ENCODE assay signal across 17 mouse cellular contexts in genomic region chr4:134581365-134581764, GRCm38 (mm10). TPM values are rescaled to one million over a fixed set of nuclear protein-coding genes. Genes with fewer than 3 reads are reported as not detected.
A peak's percentile ranks its signal among the peaks of the same experiment; 100 is the strongest.
DNase-seq lines count a peak whose midpoint lies in the region; ATAC-seq and TF ChIP-seq lines count a peak whose summit lies in the region.
"Had no signal": no experiment of that assay in that cellular context is flagged by ENCODE, and none has a peak within 500 bp of the region (broad histone marks: within the 10 kb centered on the region; RNA-seq: fewer than 3 reads in every experiment).

No protein-coding gene starts in this region.

- H3K9me3 ChIP-seq in limb, embryonic 15.5 days = no peaks in the 10 kb centered on the region
- no peaks in the 10 kb centered on the region for H3K9me3 ChIP-seq in limb, embryonic 10.5 days (replicated peaks)
- no peaks in the 10 kb centered on the region for H3K9me3 ChIP-seq in forebrain, embryonic 14.5 days (replicated peaks; ENCODE audit: control insufficient read depth, low read length)
- no peaks in the 10 kb centered on the region for H3K9me3 ChIP-seq in hindbrain, postnatal 0 days (ENCODE audit: low read length)
- H3K9me3 ChIP-seq: heart, embryonic 15.5 days; lung, embryonic 15.5 days; megakaryocyte, embryonic 14.5 days had no signal

- no peaks in the 10 kb centered on the region for H3K36me3 ChIP-seq in limb, embryonic 15.5 days
- H3K36me3 ChIP-seq in limb, embryonic 10.5 days = no peaks in the 10 kb centered on the region
- H3K36me3 ChIP-seq in forebrain, embryonic 14.5 days (ENCODE audit: control insufficient read depth, insufficient read depth, low read length) = no peaks in the 10 kb centered on the region
- H3K36me3 ChIP-seq in hindbrain, postnatal 0 days (ENCODE audit: insufficient read depth, low read length) = no peaks in the 10 kb centered on the region
- H3K36me3 ChIP-seq: heart, embryonic 15.5 days; lung, embryonic 15.5 days had no signal

- 0 out of 2 replicates have a peak overlapping the region, but pooled peaks have one; percentile 3 for H3K27ac ChIP-seq in limb, embryonic 15.5 days
- no peak overlapping the region for H3K27ac ChIP-seq in limb, embryonic 10.5 days
- peak overlapping the region; percentile 75 for H3K27ac ChIP-seq in forebrain, embryonic 14.5 days (ENCODE audit: low read depth, low read length)
- H3K27ac ChIP-seq in hindbrain, postnatal 0 days = peak overlapping the region; percentile 65; the same call in 1 of the 2 replicates
- H3K27ac ChIP-seq: heart, embryonic 15.5 days; lung, embryonic 15.5 days had no signal

- H3K4me1 ChIP-seq in limb, embryonic 15.5 days = peaks cover 35% of the 10 kb centered on the region
- H3K4me1 ChIP-seq in limb, embryonic 10.5 days = peaks cover 25% of the 10 kb centered on the region
- peaks cover 19% of the 10 kb centered on the region for H3K4me1 ChIP-seq in forebrain, embryonic 14.5 days (ENCODE audit: control insufficient read depth, insufficient read depth, low read length)
- H3K4me1 ChIP-seq in hindbrain, postnatal 0 days (ENCODE audit: insufficient read depth, low read length) = 0 out of 2 replicates have a peak, but pooled peaks cover 12% of the 10 kb centered on the region
- H3K4me1 ChIP-seq: megakaryocyte, embryonic 14.5 days had no signal

- 0 out of 2 replicates have a peak overlapping the region, but pooled peaks have one; percentile 2 for H3K9ac ChIP-seq in limb, embryonic 15.5 days
- 0 out of 2 replicates have a peak overlapping the region, but pooled peaks have one; percentile 1 for H3K9ac ChIP-seq in forebrain, embryonic 14.5 days (ENCODE audit: low read length)
- no peak overlapping the region for H3K9ac ChIP-seq in hindbrain, postnatal 0 days (replicated peaks; ENCODE audit: low read length)
- H3K9ac ChIP-seq: heart, embryonic 15.5 days; lung, embryonic 15.5 days had no signal

- no peak for TF ChIP-seq CTCF in hindbrain, postnatal 0 days (IDR thresholded peaks at IDR 0.05; ENCODE audit: low read depth)

- peak; percentile 70 to 80 for DNase-seq in cerebellum, postnatal 10 days
- DNase-seq in cerebellum, adult 9-11 months = no peak
- no peak for DNase-seq in limb, embryonic 10.5 days (ENCODE audit: low spot score)
- DNase-seq in forebrain, embryonic 14.5 days (ENCODE audit: low spot score) = peak; percentile 39
- DNase-seq in hindbrain, postnatal 0 days (ENCODE audit: low spot score) = peak; percentile 40
- DNase-seq in ovary, postnatal 10 days (ENCODE audit: low spot score) = no peak
- DNase-seq in embryo, embryonic 10 days (ENCODE audit: low spot score) = no peak
- DNase-seq: adrenal gland, postnatal 10 days; cerebellum, adult 9-10 months; gastrocnemius, postnatal 36 days; kidney, adult 9 months; thymus, adult 18-20 months had no signal

- no peak overlapping the region for H3K4me3 ChIP-seq in limb, embryonic 15.5 days
- no peak overlapping the region for H3K4me3 ChIP-seq in limb, embryonic 10.5 days
- no peak overlapping the region for H3K4me3 ChIP-seq in forebrain, embryonic 14.5 days (ENCODE audit: low read depth, low read length)
- H3K4me3 ChIP-seq in hindbrain, postnatal 0 days (ENCODE audit: low read length) = no peak overlapping the region
- H3K4me3 ChIP-seq: heart, embryonic 15.5 days; lung, embryonic 15.5 days; megakaryocyte, embryonic 14.5 days had no signal

- ATAC-seq in limb, embryonic 15.5 days (ENCODE audit: insufficient number of reproducible peaks, low FRiP score, low TSS enrichment, low read depth) = no peak
- no peak for ATAC-seq in forebrain, embryonic 14.5 days
- 0 out of 2 replicates have a peak, but pooled peaks have one; percentile 41 for ATAC-seq in hindbrain, postnatal 0 days

- WGBS in limb, embryonic 15.5 days = 53% methylated on average over 8 of the region's 8 CpGs
- 67% methylated on average over 8 of the region's 8 CpGs for WGBS in limb, embryonic 10.5 days
- 53% methylated on average over 8 of the region's 8 CpGs for WGBS in forebrain, embryonic 14.5 days
- WGBS in hindbrain, postnatal 0 days = 46% methylated on average over 8 of the region's 8 CpGs

- H3K27me3 ChIP-seq in limb, embryonic 15.5 days = no peaks in the 10 kb centered on the region
- peaks cover 13% of the 10 kb centered on the region; the same call in 1 of the 2 replicates for H3K27me3 ChIP-seq in limb, embryonic 10.5 days (ENCODE audit: low read depth, poor library complexity, severe bottlenecking)
- H3K27me3 ChIP-seq in forebrain, embryonic 14.5 days (replicated peaks; ENCODE audit: control insufficient read depth, insufficient read depth, low read length) = no peaks in the 10 kb centered on the region
- no peaks in the 10 kb centered on the region for H3K27me3 ChIP-seq in hindbrain, postnatal 0 days (ENCODE audit: insufficient read depth, low read length)
- H3K27me3 ChIP-seq: heart, embryonic 15.5 days; lung, embryonic 15.5 days had no signal

- no peak overlapping the region for H3K4me2 ChIP-seq in limb, embryonic 15.5 days
- H3K4me2 ChIP-seq in forebrain, embryonic 14.5 days (ENCODE audit: low read length) = no peak overlapping the region
- H3K4me2 ChIP-seq in hindbrain, postnatal 0 days (ENCODE audit: low read depth, low read length) = no peak overlapping the region
- H3K4me2 ChIP-seq: heart, embryonic 15.5 days; liver, embryonic 11.5 days; lung, embryonic 15.5 days had no signal

RNA-seq across cellular contexts. Expression of gene Selenon, which starts 29.4 kb away (rescaled TPM):
- polyA plus RNA-seq in limb, embryonic 15.5 days (2015; fragmentation: Nextera tagmentation; extraction: Ambion mirVana) = 17.2 and 21.9 TPM in 2 replicates
- polyA plus RNA-seq in limb, embryonic 10.5 days (2016; fragmentation: Nextera tagmentation; extraction: Ambion mirVana) = 10.9 and 13.4 TPM in 2 replicates
- 10.2 and 12.4 TPM in 2 replicates for polyA plus RNA-seq in forebrain, embryonic 14.5 days (2014; fragmentation: Nextera tagmentation; extraction: Ambion mirVana)
- total RNA-seq in hindbrain, postnatal 0 days (2014; rRNA removed) = 30.4 and 32.7 TPM in 2 replicates
- 10.0 and 11.3 TPM in 2 replicates for polyA plus RNA-seq in hindbrain, postnatal 0 days (2015; fragmentation: Nextera tagmentation; extraction: Ambion mirVana)

RNA-seq across cellular contexts. Expression of gene Mtfr1l, which starts 46.2 kb away (rescaled TPM):
- polyA plus RNA-seq in limb, embryonic 15.5 days (2015; fragmentation: Nextera tagmentation; extraction: Ambion mirVana) = 105 and 114 TPM in 2 replicates
- polyA plus RNA-seq in limb, embryonic 10.5 days (2016; fragmentation: Nextera tagmentation; extraction: Ambion mirVana) = 104 and 109 TPM in 2 replicates
- 177 and 185 TPM in 2 replicates for polyA plus RNA-seq in forebrain, embryonic 14.5 days (2014; fragmentation: Nextera tagmentation; extraction: Ambion mirVana)
- total RNA-seq in hindbrain, postnatal 0 days (2014; rRNA removed) = 133 and 146 TPM in 2 replicates
- 177 and 182 TPM in 2 replicates for polyA plus RNA-seq in hindbrain, postnatal 0 days (2015; fragmentation: Nextera tagmentation; extraction: Ambion mirVana)

Comparison
In these comparisons a context has a peak if more than half of its experiments do, and no peak if none do; other contexts are left out.
1. DNase-seq: peak in cerebellum, postnatal 10 days (2 of 2), forebrain, embryonic 14.5 days (single experiment) and hindbrain, postnatal 0 days (single experiment); none in cerebellum, adult 9-11 months (single experiment), limb, embryonic 10.5 days (single experiment), ovary, postnatal 10 days (single experiment) and embryo, embryonic 10 days (single experiment).